Mouse (Mus musculus) thymus, adult 2 months (tissue): ENCODE measurements around the gene Nrg3. TPM values are rescaled to one million over a fixed set of nuclear protein-coding genes. Genes with fewer than 3 reads are reported as not detected.

Experiments used
- DNase-seq: peaks from one replicate; pipeline ENCODE4 v3.0.0; 2021
- H3K27ac ChIP-seq: fragments of 200-500 bp; 2 replicates; pipeline ENCODE4 v1.5.1; 2012; ENCODE audit warnings: low read length, control low read depth; ENCODE audit not compliant: control insufficient read depth, insufficient read depth
- H3K27me3 ChIP-seq: fragments of 200-500 bp; 2 replicates; pipeline ENCODE4 v1.6.1; 2012; ENCODE audit warnings: mild to moderate bottlenecking, low read length, moderate library complexity, mixed read lengths; ENCODE audit not compliant: control insufficient read depth, insufficient read depth
- H3K36me3 ChIP-seq: fragments of 200-500 bp; 2 replicates; pipeline ENCODE4 v1.6.1; 2012; ENCODE audit warnings: mild to moderate bottlenecking, low read length, moderate library complexity; ENCODE audit not compliant: control insufficient read depth, insufficient read depth
- H3K4me1 ChIP-seq: fragments of 200-500 bp; replicated peaks from 2 replicates; pipeline ENCODE4 v1.6.1; 2012; ENCODE audit warnings: low read length; ENCODE audit not compliant: control insufficient read depth, insufficient read depth
- H3K4me3 ChIP-seq: fragments of 200-500 bp; 2 replicates; pipeline ENCODE4 v1.5.1; 2012; ENCODE audit warnings: mild to moderate bottlenecking, low read length, control low read depth, moderate library complexity; ENCODE audit not compliant: control insufficient read depth, insufficient read depth
- CTCF ChIP-seq: fragments of 200-500 bp; IDR thresholded peaks from 2 replicates; pipeline ENCODE4 v1.5.1; 2012; ENCODE audit warnings: mild to moderate bottlenecking, control low read depth, low read length, moderate library complexity, borderline replicate concordance; ENCODE audit not compliant: control insufficient read depth, poor library complexity, insufficient read depth; ENCODE audit errors: extremely low read depth
- POLR2A ChIP-seq: fragments of 200-500 bp; IDR thresholded peaks from 2 replicates; pipeline ENCODE4 v1.6.1; 2012; ENCODE audit warnings: mild to moderate bottlenecking, low read length, control low read depth, moderate library complexity; ENCODE audit not compliant: control insufficient read depth, poor library complexity, insufficient read depth; ENCODE audit errors: extremely low read depth
- WGBS: fragments of 180-500 bp; shearing (Covaris S2); methylation state at CpG from one replicate; pipeline ENCODE4 v1.1.7; 2018; 5-methylcytosine and 5-hydroxymethylcytosine counted together
- polyA plus RNA-seq: library from polyadenylated mRNA; depleted of rRNA; stranded (reverse); fragments of >200 nt; gene quantifications from 2 replicates; pipeline ENCODE4 v1.2.3, GENCODE M21; 2012

The Nrg3 gene
- polyA plus RNA-seq, 1 experiment = not detected

DNA sequence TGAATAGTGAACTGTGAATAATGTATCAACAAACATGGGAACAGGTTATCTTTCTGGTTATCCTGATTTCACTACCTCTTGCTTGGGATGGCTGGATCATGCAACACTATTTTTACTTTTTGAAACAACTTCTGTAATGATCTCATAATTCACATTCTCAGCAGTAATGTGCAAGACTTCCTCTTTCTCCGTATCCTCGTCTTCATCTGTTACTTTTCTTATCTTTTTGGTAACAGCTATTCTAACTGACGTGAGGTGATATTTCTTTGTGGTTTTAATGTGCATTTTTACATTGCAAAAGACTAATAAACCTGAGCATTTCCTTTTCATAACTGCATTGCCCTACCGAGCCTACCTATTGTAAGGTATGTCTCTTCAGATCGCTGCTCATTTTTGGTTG lies 44.4 kb downstream of the Nrg3 start:
- H3K36me3 ChIP-seq = no peaks in the 10 kb centered on the region
- 24% methylated on average over 5 of the region's 5 CpGs for WGBS
- no peak overlapping the region for H3K27ac ChIP-seq
- no peak for DNase-seq
- no peak overlapping the region for H3K4me3 ChIP-seq
- TF ChIP-seq CTCF = no peak
- TF ChIP-seq POLR2A = no peak
- no peaks in the 10 kb centered on the region for H3K27me3 ChIP-seq
- no peaks in the 10 kb centered on the region for H3K4me1 ChIP-seq

DNA sequence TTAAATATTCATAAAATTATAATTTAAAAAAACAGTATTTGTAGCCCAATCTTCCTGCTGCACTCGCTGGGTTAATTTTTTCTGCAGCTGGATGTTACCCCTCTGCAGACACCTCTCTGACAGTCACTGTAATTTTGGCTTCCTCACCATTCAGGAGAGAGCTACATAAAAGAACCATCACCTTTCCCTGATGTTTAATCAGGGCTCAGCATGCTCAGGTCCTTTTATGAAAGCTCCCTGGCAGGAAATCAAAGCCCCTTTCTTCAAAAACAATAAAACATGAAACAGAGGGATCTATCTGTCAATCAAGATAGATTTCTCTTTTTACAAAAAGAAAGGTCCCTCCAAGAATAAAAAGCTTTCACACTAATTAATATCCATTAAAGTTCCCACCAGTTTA lies 51.0 kb downstream of the Nrg3 start:
- H3K4me3 ChIP-seq = no peak overlapping the region
- no peak for TF ChIP-seq POLR2A
- TF ChIP-seq CTCF = no peak
- H3K27me3 ChIP-seq = no peaks in the 10 kb centered on the region
- H3K36me3 ChIP-seq = no peaks in the 10 kb centered on the region
- no peak for DNase-seq
- 88% methylated on average over 1 of the region's 1 CpGs for WGBS
- no peaks in the 10 kb centered on the region for H3K4me1 ChIP-seq
- no peak overlapping the region for H3K27ac ChIP-seq

DNA sequence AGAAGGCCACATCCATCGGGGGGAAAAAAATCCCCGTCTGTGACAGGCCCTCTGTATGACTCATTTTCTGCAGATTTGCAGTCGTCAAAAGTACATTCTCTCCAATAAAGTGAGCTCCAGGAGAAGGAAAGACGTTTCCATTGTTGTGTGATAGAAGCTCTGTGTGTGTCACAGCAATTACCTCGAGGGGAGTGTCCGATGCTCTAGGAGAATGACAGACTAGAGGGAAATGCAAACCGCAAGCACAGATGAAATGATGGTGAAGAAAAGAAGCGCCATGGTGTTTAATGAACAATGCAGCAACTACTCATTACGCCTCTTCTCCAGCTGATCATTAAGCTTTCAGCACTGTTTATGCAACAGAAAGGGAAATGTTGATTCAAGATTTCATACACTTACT lies 59.6 kb downstream of the Nrg3 start:
- TF ChIP-seq POLR2A (no peak), CTCF (no peak)
- Histone ChIP-seq H3K27me3 (no peaks in the 10 kb centered on the region), H3K27ac (no peak overlapping the region), H3K36me3 (no peaks in the 10 kb centered on the region), H3K4me1 (no peaks in the 10 kb centered on the region), H3K4me3 (no peak overlapping the region)
- no peak for DNase-seq
- 82% methylated on average over 9 of the region's 9 CpGs for WGBS

DNA sequence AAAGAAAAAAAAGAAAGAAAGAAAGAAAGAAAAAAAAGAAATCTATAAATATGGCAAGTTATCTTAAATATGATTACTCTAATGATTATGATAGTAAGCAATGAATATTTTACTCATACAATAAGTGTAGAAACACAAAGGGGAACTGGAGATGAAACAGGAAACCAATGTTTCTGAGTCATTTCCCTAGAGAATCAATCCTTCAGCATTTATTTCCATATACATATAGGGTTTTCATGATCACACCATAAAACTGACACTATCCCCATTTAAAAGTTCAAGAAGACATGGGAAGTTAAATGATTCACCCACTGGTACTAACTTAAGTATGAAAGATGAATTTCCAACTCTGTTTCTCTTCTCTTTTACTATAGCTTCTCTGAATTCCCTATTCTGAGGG lies 86.0 kb downstream of the Nrg3 start:
- Histone ChIP-seq H3K27me3 (no peaks in the 10 kb centered on the region), H3K4me3 (no peak overlapping the region), H3K36me3 (no peaks in the 10 kb centered on the region), H3K27ac (no peak overlapping the region), H3K4me1 (no peaks in the 10 kb centered on the region)
- DNase-seq = no peak
- TF ChIP-seq POLR2A (no peak), CTCF (no peak)

DNA sequence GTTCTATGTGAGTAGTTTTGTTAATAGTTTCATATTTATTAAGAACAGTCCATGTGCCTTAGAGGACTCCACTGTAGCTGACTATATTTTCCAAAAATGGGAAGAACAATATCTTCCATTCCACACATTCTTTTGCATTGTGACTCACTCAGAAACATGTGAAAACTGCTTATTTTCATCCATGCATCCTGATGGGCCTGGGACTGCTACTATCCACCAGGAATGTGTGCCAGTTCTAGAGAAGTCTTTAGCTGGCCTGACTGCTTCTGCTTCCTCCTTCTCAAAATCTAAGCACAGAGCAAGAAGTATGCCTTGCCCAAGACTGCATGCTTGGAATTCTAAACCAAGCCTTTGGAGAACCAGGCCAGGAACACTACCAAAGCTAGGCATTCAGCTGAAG lies 91.6 kb downstream of the Nrg3 start:
- TF ChIP-seq CTCF (no peak), POLR2A (no peak)
- Histone ChIP-seq H3K4me3 (no peak overlapping the region), H3K27me3 (no peaks in the 10 kb centered on the region), H3K36me3 (no peaks in the 10 kb centered on the region), H3K27ac (no peak overlapping the region), H3K4me1 (no peaks in the 10 kb centered on the region)
- no peak for DNase-seq

DNA sequence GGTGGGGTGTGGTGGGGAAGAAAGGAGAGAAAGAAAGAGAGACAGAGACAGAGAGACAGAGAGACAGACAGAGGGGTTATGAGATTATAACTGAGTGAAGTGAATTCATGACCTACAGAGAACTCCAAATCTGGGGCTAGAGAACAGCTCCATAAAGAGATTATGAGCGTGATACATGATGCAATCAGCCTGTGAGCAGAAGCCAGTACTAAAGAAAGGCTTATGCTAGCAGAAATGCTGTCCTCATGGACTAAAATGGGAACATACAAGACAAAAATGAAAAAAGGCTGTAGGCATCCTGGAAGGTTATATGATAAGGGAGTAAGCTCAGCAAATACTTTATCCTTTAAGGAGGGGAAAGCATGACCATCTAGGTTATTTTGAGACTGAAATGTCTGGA lies 99.7 kb downstream of the Nrg3 start:
- no peak for DNase-seq
- Histone ChIP-seq H3K27me3 (no peaks in the 10 kb centered on the region), H3K27ac (no peak overlapping the region), H3K4me1 (no peaks in the 10 kb centered on the region), H3K36me3 (no peaks in the 10 kb centered on the region), H3K4me3 (no peak overlapping the region)
- TF ChIP-seq POLR2A (no peak), CTCF (no peak)
- WGBS = 87% methylated on average over 1 of the region's 1 CpGs

DNA sequence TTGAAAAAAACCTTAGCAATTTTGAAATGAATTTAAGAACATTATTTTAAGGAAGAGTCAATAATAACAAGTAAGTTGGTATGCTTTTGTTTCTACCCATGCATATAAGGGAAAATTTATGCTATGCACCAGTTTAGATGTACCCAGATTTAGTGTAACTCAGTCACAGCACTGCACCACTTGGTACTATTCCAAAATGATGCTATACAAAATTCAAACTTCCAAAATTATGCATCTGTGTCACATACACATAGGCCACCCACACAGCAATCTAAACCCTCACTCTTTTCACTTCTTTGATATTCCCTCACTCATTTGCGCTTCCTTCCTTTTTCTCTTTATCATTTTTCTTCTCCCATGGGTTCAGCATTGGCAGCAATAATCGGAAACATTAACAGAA lies 116.6 kb downstream of the Nrg3 start:
- WGBS = 95% methylated on average over 2 of the region's 2 CpGs

More for the DNA sequence above, 116.6 kb downstream of the Nrg3 start:
- Histone ChIP-seq H3K27ac (no peak overlapping the region), H3K36me3 (no peaks in the 10 kb centered on the region), H3K4me3 (no peak overlapping the region), H3K27me3 (no peaks in the 10 kb centered on the region), H3K4me1 (no peaks in the 10 kb centered on the region)
- DNase-seq = no peak
- TF ChIP-seq CTCF = no peak
- no peak for TF ChIP-seq POLR2A
